Mouse (Mus musculus): ENCODE results near the gene Ski. TPM values are rescaled to one million over a fixed set of nuclear protein-coding genes. Genes with fewer than 3 reads are reported as not detected.

Gene Ski
- total and polyA plus RNA-seq, 2 experiments = 4.2 to 19.5 TPM

- H3K36me3 ChIP-seq (ENCODE audit: control insufficient read depth, insufficient read depth, low read length) = no peaks in the 10 kb centered on the region
- peak overlapping the region; percentile 2 for H3K27ac ChIP-seq (replicated peaks; ENCODE audit: insufficient read depth, low read depth, low read length)
- peak overlapping the region; percentile 75 for H3K9ac ChIP-seq (ENCODE audit: low read depth, low read length)
- H3K4me1 ChIP-seq (ENCODE audit: control insufficient read depth, insufficient read depth, low read length) = peaks cover 41% of the 10 kb centered on the region
- TF ChIP-seq POLR2A (IDR thresholded peaks at IDR 0.05; ENCODE audit: extremely low read depth, insufficient read depth, low read length) (no peak), CTCF (IDR thresholded peaks at IDR 0.05; ENCODE audit: low read depth, low read length) (no peak)
- no peaks in the 10 kb centered on the region for H3K27me3 ChIP-seq (ENCODE audit: control insufficient read depth, insufficient read depth, low read length)
- WGBS = under 1% methylated on average over 92 of the region's 93 CpGs
- H3K4me3 ChIP-seq (ENCODE audit: insufficient read depth, low read depth, low read length) = peak overlapping the region; percentile 75
- peak; percentile 81 for DNase-seq (ENCODE audit: extremely low read depth, low read depth, low spot score)
- H3K79me2 ChIP-seq (ENCODE audit: control insufficient read depth, insufficient read depth, low read length) = peaks cover 32% of the 10 kb centered on the region; the same call in 1 of the 2 replicates
These were observed 517 bp downstream of the Ski start for GRCm38 (mm10) chr4:155221599-155222551.

GRCm38 (mm10) chr4:155221106-155221505 is 1.3 kb downstream of the Ski start:
- WGBS = 2% methylated on average over 7 of the region's 7 CpGs
- no peaks in the 10 kb centered on the region for H3K36me3 ChIP-seq (ENCODE audit: control insufficient read depth, insufficient read depth, low read length)
- DNase-seq (ENCODE audit: extremely low read depth, low read depth, low spot score) = no peak
- TF ChIP-seq CTCF (IDR thresholded peaks at IDR 0.05; ENCODE audit: low read depth, low read length) = no peak
- no peak for TF ChIP-seq POLR2A (IDR thresholded peaks at IDR 0.05; ENCODE audit: extremely low read depth, insufficient read depth, low read length)
- H3K4me1 ChIP-seq (ENCODE audit: control insufficient read depth, insufficient read depth, low read length) = peaks cover 48% of the 10 kb centered on the region
- H3K4me3 ChIP-seq (ENCODE audit: insufficient read depth, low read depth, low read length) = peak overlapping the region; percentile 75
- H3K79me2 ChIP-seq (ENCODE audit: control insufficient read depth, insufficient read depth, low read length) = peaks cover 33% of the 10 kb centered on the region; the same call in 1 of the 2 replicates
- H3K27me3 ChIP-seq (ENCODE audit: control insufficient read depth, insufficient read depth, low read length) = no peaks in the 10 kb centered on the region
- peak overlapping the region; percentile 2 for H3K27ac ChIP-seq (replicated peaks; ENCODE audit: insufficient read depth, low read depth, low read length)
- peak overlapping the region; percentile 75 for H3K9ac ChIP-seq (ENCODE audit: low read depth, low read length)

- 10% methylated on average over 14 of the region's 14 CpGs for WGBS
- no peak for DNase-seq (ENCODE audit: extremely low read depth, low read depth, low spot score)
- TF ChIP-seq CTCF (IDR thresholded peaks at IDR 0.05; ENCODE audit: low read depth, low read length) = no peak
- TF ChIP-seq POLR2A (IDR thresholded peaks at IDR 0.05; ENCODE audit: extremely low read depth, insufficient read depth, low read length) = no peak
- Histone ChIP-seq H3K9ac (ENCODE audit: low read depth, low read length) (peak overlapping the region; percentile 75), H3K79me2 (ENCODE audit: control insufficient read depth, insufficient read depth, low read length) (peaks cover 39% of the 10 kb centered on the region), H3K27ac (replicated peaks; ENCODE audit: insufficient read depth, low read depth, low read length) (peak overlapping the region; percentile 2), H3K27me3 (ENCODE audit: control insufficient read depth, insufficient read depth, low read length) (no peaks in the 10 kb centered on the region), H3K36me3 (ENCODE audit: control insufficient read depth, insufficient read depth, low read length) (no peaks in the 10 kb centered on the region), H3K4me1 (ENCODE audit: control insufficient read depth, insufficient read depth, low read length) (peaks cover 54% of the 10 kb centered on the region), H3K4me3 (ENCODE audit: insufficient read depth, low read depth, low read length) (peak overlapping the region; percentile 75)
These were observed 1.9 kb downstream of the Ski start for GRCm38 (mm10) chr4:155220213-155221100.

GRCm38 (mm10) chr4:155219271-155220212 is 2.9 kb downstream of the Ski start:
- Histone ChIP-seq H3K27ac (replicated peaks; ENCODE audit: insufficient read depth, low read depth, low read length) (no peak overlapping the region), H3K9ac (ENCODE audit: low read depth, low read length) (peak overlapping the region; percentile 46), H3K4me3 (ENCODE audit: insufficient read depth, low read depth, low read length) (no peak overlapping the region), H3K27me3 (ENCODE audit: control insufficient read depth, insufficient read depth, low read length) (no peaks in the 10 kb centered on the region), H3K79me2 (ENCODE audit: control insufficient read depth, insufficient read depth, low read length) (peaks cover 48% of the 10 kb centered on the region), H3K36me3 (ENCODE audit: control insufficient read depth, insufficient read depth, low read length) (no peaks in the 10 kb centered on the region), H3K4me1 (ENCODE audit: control insufficient read depth, insufficient read depth, low read length) (peaks cover 63% of the 10 kb centered on the region)
- no peak for DNase-seq (ENCODE audit: extremely low read depth, low read depth, low spot score)
- WGBS = 37% methylated on average over 12 of the region's 12 CpGs
- TF ChIP-seq POLR2A (IDR thresholded peaks at IDR 0.05; ENCODE audit: extremely low read depth, insufficient read depth, low read length) (no peak), CTCF (IDR thresholded peaks at IDR 0.05; ENCODE audit: low read depth, low read length) (no peak)
